Mouse (Mus musculus) bone marrow, adult 2 months (tissue): Measurements from ENCODE around the gene Gm5269. TPM values are rescaled to one million over a fixed set of nuclear protein-coding genes. Genes with fewer than 3 reads are reported as not detected.

Experiments
- H3K27ac ChIP-seq: fragments of 200-500 bp; 2 replicates; pipeline ENCODE4 v1.5.1; 2012; ENCODE audit warnings: low read depth, mild to moderate bottlenecking, control low read depth, inconsistent platforms, low read length; ENCODE audit not compliant: control insufficient read depth, poor library complexity, insufficient read depth
- H3K4me1 ChIP-seq: fragments of 200-500 bp; 2 replicates; pipeline ENCODE4 v1.6.1; 2011; ENCODE audit warnings: low read length; ENCODE audit not compliant: control insufficient read depth, insufficient read depth
- H3K4me3 ChIP-seq: fragments of 200-500 bp; replicated peaks from 2 replicates; pipeline ENCODE3; 2011; ENCODE audit warnings: mild to moderate bottlenecking, low read depth, low read length, control low read depth; ENCODE audit not compliant: control insufficient read depth
- CTCF ChIP-seq: fragments of 200-500 bp; IDR thresholded peaks from 2 replicates; pipeline ENCODE4 v1.5.1; 2011; ENCODE audit warnings: low read length, control low read depth; ENCODE audit not compliant: control insufficient read depth, insufficient read depth
- POLR2A ChIP-seq: fragments of 200-500 bp; IDR thresholded peaks from 2 replicates; pipeline ENCODE4 v1.6.1; 2011; ENCODE audit warnings: low read depth, mild to moderate bottlenecking, control low read depth, low read length, borderline replicate concordance; ENCODE audit not compliant: control insufficient read depth
- WGBS: fragments of 180-500 bp; shearing (Covaris S2); methylation state at CpG from one replicate; pipeline ENCODE4 v1.1.7; 2018; 5-methylcytosine and 5-hydroxymethylcytosine counted together
- polyA plus RNA-seq: library from polyadenylated mRNA; stranded (reverse); fragments of >200 nt; gene quantifications from 2 replicates; pipeline ENCODE4 v1.2.4, GENCODE M21; 2011; ENCODE audit warnings: low replicate concordance; ENCODE audit not compliant: missing spikeins, insufficient read depth, insufficient read length

Gene Gm5269
- polyA plus RNA-seq, result not detected in 2 replicates

DNA sequence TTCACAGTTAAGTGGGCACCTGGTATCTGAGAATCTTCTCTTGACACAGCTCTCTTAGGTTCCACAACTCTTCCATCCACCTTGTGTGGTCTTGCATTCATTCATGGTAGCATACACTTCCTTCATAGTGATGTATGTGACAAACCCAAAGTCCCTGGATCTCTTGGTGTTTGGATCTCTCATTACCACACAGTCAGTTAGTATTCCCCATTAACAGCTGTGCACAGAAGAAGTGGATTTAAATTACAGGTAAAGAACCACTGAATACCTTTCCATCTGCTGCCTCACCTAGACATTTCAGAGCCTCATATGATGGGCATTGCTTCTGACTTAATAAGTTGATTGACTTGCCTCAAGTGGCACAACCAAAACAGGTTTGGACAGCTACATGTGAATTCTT lies at the start of gene Gm5269:
Gene Gm5269, minus strand, starts transcription at position 101 of the 400 bp plus-strand sequence.
- no peak within 1 kb of the TSS for H3K27ac ChIP-seq
- TF ChIP-seq CTCF (no peak), POLR2A (no peak)
- no peaks in the 10 kb centered on the region; the same call in 1 of the 2 replicates for H3K4me1 ChIP-seq
- H3K4me3 ChIP-seq, result no peak within 1 kb of the TSS

GRCm38 (mm10) chr1:45931127-45931526 lies 41.1 kb upstream of the Gm5269 start:
- TF ChIP-seq POLR2A (no peak), CTCF (no peak)
- H3K27ac ChIP-seq, result no peak overlapping the region
- H3K4me1 ChIP-seq, result no peaks in the 10 kb centered on the region
- H3K4me3 ChIP-seq, result no peak overlapping the region

DNA sequence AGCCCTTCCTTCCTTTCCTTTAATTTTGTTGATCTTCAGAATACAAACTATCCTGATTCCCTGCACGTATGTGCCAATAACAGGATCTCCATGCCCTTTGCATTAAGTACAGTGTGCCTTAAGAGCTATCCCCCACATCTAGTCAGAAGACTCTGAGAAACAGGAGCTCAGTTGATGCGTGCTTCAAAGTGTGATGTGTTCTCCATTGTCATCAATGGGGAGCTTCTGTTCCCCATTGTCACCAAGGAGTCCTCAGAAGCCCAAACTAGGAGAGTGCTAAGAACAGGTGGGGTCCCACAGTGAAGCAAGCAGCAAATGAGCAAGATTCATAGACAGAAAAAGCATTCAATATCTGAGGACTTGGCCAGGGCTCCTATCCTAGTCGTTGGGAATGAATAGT lies 36.8 kb upstream of the Gm5269 start:
- Histone ChIP-seq H3K4me3 (no peak overlapping the region), H3K27ac (no peak overlapping the region), H3K4me1 (no peaks in the 10 kb centered on the region; the same call in 1 of the 2 replicates)
- no peak for TF ChIP-seq CTCF
- no peak for TF ChIP-seq POLR2A
- 64% methylated on average over 3 of the region's 3 CpGs for WGBS

- TF ChIP-seq CTCF, result no peak
- no peak for TF ChIP-seq POLR2A
- peak within 1 kb of the TSS; percentile 90 for H3K27ac ChIP-seq
These were observed 36.3 kb upstream of the Gm5269 start, which contains the start of gene Slc40a1 for GRCm38 (mm10) chr1:45926393-45926763. Gene Slc40a1, minus strand, starts transcription at chr1:45926523.

GRCm38 (mm10) chr1:45925500-45926392 lies 35.7 kb upstream of the Gm5269 start:
- 3% methylated on average over 53 of the region's 53 CpGs for WGBS
- TF ChIP-seq CTCF (no peak), POLR2A (peak; percentile 83; the same call in 1 of the 2 replicates)
- Histone ChIP-seq H3K4me1 (no peaks in the 10 kb centered on the region; the same call in 1 of the 2 replicates), H3K27ac (peak overlapping the region; percentile 90), H3K4me3 (peak overlapping the region; percentile 94)

More at GRCm38 (mm10) chr1:45926393-45926763, 36.3 kb upstream of the Gm5269 start, which contains the start of gene Slc40a1:
- no peaks in the 10 kb centered on the region; the same call in 1 of the 2 replicates for H3K4me1 ChIP-seq
- 40% methylated on average over 9 of the region's 9 CpGs for WGBS
- peak within 1 kb of the TSS; percentile 94 for H3K4me3 ChIP-seq

GRCm38 (mm10) chr1:45925131-45925499 lies 35.0 kb upstream of the Gm5269 start:
- WGBS, result 2% methylated on average over 7 of the region's 7 CpGs
- no peak for TF ChIP-seq POLR2A
- no peak for TF ChIP-seq CTCF
- H3K4me1 ChIP-seq, result no peaks in the 10 kb centered on the region; the same call in 1 of the 2 replicates
- H3K4me3 ChIP-seq, result peak overlapping the region; percentile 94
- peak overlapping the region; percentile 90 for H3K27ac ChIP-seq

- H3K4me3 ChIP-seq, result peak overlapping the region; percentile 47
- no peak overlapping the region for H3K27ac ChIP-seq
- TF ChIP-seq POLR2A, result no peak
- TF ChIP-seq CTCF, result no peak
- WGBS, result 41% methylated on average over 7 of the region's 7 CpGs
- H3K4me1 ChIP-seq, result no peaks in the 10 kb centered on the region; the same call in 1 of the 2 replicates
These were observed 34.4 kb upstream of the Gm5269 start for GRCm38 (mm10) chr1:45924516-45924915.

- WGBS, result 80% methylated on average over 4 of the region's 4 CpGs
- TF ChIP-seq CTCF (no peak), POLR2A (no peak)
- Histone ChIP-seq H3K4me1 (no peaks in the 10 kb centered on the region; the same call in 1 of the 2 replicates), H3K27ac (no peak overlapping the region), H3K4me3 (no peak overlapping the region)
These were observed 33.2 kb upstream of the Gm5269 start for GRCm38 (mm10) chr1:45923306-45923705.

GRCm38 (mm10) chr1:45920703-45921102 lies 30.6 kb upstream of the Gm5269 start:
- Histone ChIP-seq H3K4me1 (no peaks in the 10 kb centered on the region; the same call in 1 of the 2 replicates), H3K4me3 (no peak overlapping the region), H3K27ac (no peak overlapping the region)
- WGBS, result 96% methylated on average over 3 of the region's 3 CpGs
- TF ChIP-seq CTCF, result no peak
- no peak for TF ChIP-seq POLR2A
